13 mouse cellular contexts compared by ENCODE assay signal in the genomic region with DNA sequence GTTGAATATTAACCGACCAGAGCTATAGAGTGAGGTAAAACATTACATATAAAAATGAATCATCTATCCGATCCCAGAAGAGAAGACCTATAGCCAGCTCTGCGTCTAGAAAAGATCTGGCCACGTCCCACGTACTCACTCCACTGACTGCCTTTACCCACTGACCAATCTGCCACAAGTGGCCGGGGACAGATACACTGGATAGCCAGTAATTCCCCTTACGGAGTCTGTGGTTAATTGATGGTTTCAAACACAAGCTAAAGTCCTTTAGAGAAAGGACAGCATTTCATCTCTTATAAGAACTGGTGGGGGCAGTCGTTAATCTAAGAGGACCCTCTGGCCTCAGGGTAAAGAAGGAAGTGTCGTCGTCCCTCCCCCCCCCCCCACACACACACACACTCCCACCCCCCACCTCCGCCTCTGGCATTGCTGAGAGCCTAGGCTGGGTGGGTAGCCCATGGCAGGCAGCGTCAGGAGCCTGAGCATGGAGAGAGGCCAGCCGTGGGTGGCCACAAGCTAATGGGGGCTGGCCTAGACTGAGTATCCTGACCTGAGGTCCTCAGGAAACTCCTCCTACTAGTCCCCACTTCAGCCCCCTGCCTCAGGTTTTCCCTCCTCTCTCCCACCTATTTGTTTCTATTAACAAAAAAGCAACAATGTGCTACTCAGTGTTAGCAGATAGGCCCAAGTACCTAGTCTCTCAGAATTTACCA. TPM values are rescaled to one million over a fixed set of nuclear protein-coding genes. Genes with fewer than 3 reads are reported as not detected.
A peak's percentile ranks its signal among the peaks of the same experiment; 100 is the strongest.
DNase-seq lines count a peak whose midpoint lies in the region; ATAC-seq and TF ChIP-seq lines count a peak whose summit lies in the region.
"Had no signal": no experiment of that assay in that cellular context is flagged by ENCODE, and none has a peak within 500 bp of the region (broad histone marks: within the 10 kb centered on the region; RNA-seq: fewer than 3 reads in every experiment).

No protein-coding gene starts in this region.

- no peak overlapping the region for H3K27ac ChIP-seq in heart, embryonic 13.5 days (replicated peaks)
- no peak overlapping the region for H3K27ac ChIP-seq in midbrain, embryonic 10.5 days (replicated peaks)
- no peak overlapping the region for H3K27ac ChIP-seq in midbrain, postnatal 0 days (ENCODE audit: low read depth, low read length)
- no peak overlapping the region for H3K27ac ChIP-seq in embryonic facial prominence, embryonic 15.5 days (replicated peaks)
- no peak overlapping the region for H3K27ac ChIP-seq in neural tube, embryonic 14.5 days (ENCODE audit: low read depth, low read length)
- H3K27ac ChIP-seq in liver, embryonic 11.5 days (ENCODE audit: low read depth, low read length): no peak overlapping the region
- H3K27ac ChIP-seq: midbrain, embryonic 12.5 days had no signal

- 4% methylated on average over 13 of the region's 13 CpGs for WGBS in heart, embryonic 13.5 days
- WGBS in midbrain, embryonic 10.5 days: 1% methylated on average over 13 of the region's 13 CpGs
- WGBS in midbrain, postnatal 0 days: 4% methylated on average over 12 of the region's 13 CpGs
- 5% methylated on average over 11 of the region's 13 CpGs for WGBS in embryonic facial prominence, embryonic 15.5 days
- WGBS in neural tube, embryonic 14.5 days: under 1% methylated on average over 12 of the region's 13 CpGs
- WGBS in liver, embryonic 11.5 days: 3% methylated on average over 13 of the region's 13 CpGs

- H3K4me2 ChIP-seq in heart, embryonic 13.5 days: peak overlapping the region; percentile 67
- H3K4me2 ChIP-seq in midbrain, postnatal 0 days (ENCODE audit: low read depth, low read length, poor library complexity, severe bottlenecking): no peak overlapping the region
- peak overlapping the region; percentile 38; the same call in 1 of the 2 replicates for H3K4me2 ChIP-seq in embryonic facial prominence, embryonic 15.5 days (replicated peaks)
- H3K4me2 ChIP-seq in neural tube, embryonic 14.5 days (ENCODE audit: low read depth, low read length): no peak overlapping the region
- H3K4me2 ChIP-seq in liver, embryonic 11.5 days: no peak overlapping the region; the same call in 1 of the 2 replicates
- H3K4me2 ChIP-seq: midbrain, embryonic 12.5 days had no signal

- H3K9me3 ChIP-seq in heart, embryonic 13.5 days: no peaks in the 10 kb centered on the region
- H3K9me3 ChIP-seq in midbrain, embryonic 10.5 days (replicated peaks): no peaks in the 10 kb centered on the region
- no peaks in the 10 kb centered on the region for H3K9me3 ChIP-seq in midbrain, postnatal 0 days (ENCODE audit: low read length)
- H3K9me3 ChIP-seq in embryonic facial prominence, embryonic 15.5 days (replicated peaks): no peaks in the 10 kb centered on the region
- no peaks in the 10 kb centered on the region for H3K9me3 ChIP-seq in neural tube, embryonic 14.5 days (ENCODE audit: control insufficient read depth, low read length)
- H3K9me3 ChIP-seq in liver, embryonic 11.5 days (ENCODE audit: control insufficient read depth, low read length): no peaks in the 10 kb centered on the region
- H3K9me3 ChIP-seq: midbrain, embryonic 12.5 days had no signal

- no peak for ATAC-seq in heart, embryonic 13.5 days (ENCODE audit: extremely low read depth, insufficient number of reproducible peaks, low FRiP score, low TSS enrichment)
- ATAC-seq in midbrain, postnatal 0 days (ENCODE audit: low FRiP score): no peak
- no peak for ATAC-seq in embryonic facial prominence, embryonic 15.5 days (ENCODE audit: insufficient number of reproducible peaks, low FRiP score, low TSS enrichment, low read depth)
- ATAC-seq in neural tube, embryonic 14.5 days (ENCODE audit: low read depth): peak; percentile 18; the same call in 1 of the 2 replicates
- no peak for ATAC-seq in liver, embryonic 11.5 days (replicated peaks; ENCODE audit: low FRiP score)

- H3K4me1 ChIP-seq in heart, embryonic 13.5 days: peaks cover 33% of the 10 kb centered on the region
- peaks cover 41% of the 10 kb centered on the region for H3K4me1 ChIP-seq in midbrain, embryonic 10.5 days
- no peaks in the 10 kb centered on the region for H3K4me1 ChIP-seq in midbrain, postnatal 0 days (ENCODE audit: insufficient read depth, low read length)
- H3K4me1 ChIP-seq in embryonic facial prominence, embryonic 15.5 days: peaks cover 14% of the 10 kb centered on the region
- H3K4me1 ChIP-seq in neural tube, embryonic 14.5 days (ENCODE audit: control insufficient read depth, insufficient read depth, low read length): no peaks in the 10 kb centered on the region
- no peaks in the 10 kb centered on the region; the same call in 1 of the 2 replicates for H3K4me1 ChIP-seq in liver, embryonic 11.5 days (replicated peaks; ENCODE audit: control insufficient read depth, insufficient read depth, low read length)

- H3K4me3 ChIP-seq in heart, embryonic 13.5 days: peak overlapping the region; percentile 50
- no peak overlapping the region for H3K4me3 ChIP-seq in midbrain, embryonic 10.5 days
- no peak overlapping the region for H3K4me3 ChIP-seq in midbrain, postnatal 0 days (ENCODE audit: low read depth, low read length)
- peak overlapping the region; percentile 29; the same call in 1 of the 2 replicates for H3K4me3 ChIP-seq in embryonic facial prominence, embryonic 15.5 days (replicated peaks)
- H3K4me3 ChIP-seq in neural tube, embryonic 14.5 days (ENCODE audit: low read depth, low read length): no peak overlapping the region
- H3K4me3 ChIP-seq in liver, embryonic 11.5 days (ENCODE audit: low read depth, low read length): no peak overlapping the region
- H3K4me3 ChIP-seq: midbrain, embryonic 12.5 days had no signal

- H3K9ac ChIP-seq in heart, embryonic 13.5 days: peak overlapping the region; percentile 75; the same call in 1 of the 2 replicates
- no peak overlapping the region for H3K9ac ChIP-seq in midbrain, postnatal 0 days (replicated peaks; ENCODE audit: low read length, poor library complexity, severe bottlenecking)
- H3K9ac ChIP-seq in embryonic facial prominence, embryonic 15.5 days: no peak overlapping the region
- H3K9ac ChIP-seq in neural tube, embryonic 14.5 days (replicated peaks; ENCODE audit: low read depth, low read length): no peak overlapping the region
- H3K9ac ChIP-seq in liver, embryonic 11.5 days (ENCODE audit: low read depth, low read length): no peak overlapping the region
- H3K9ac ChIP-seq: midbrain, embryonic 12.5 days had no signal

- intact Hi-C loops in heart, postnatal 14 days (cut with DNase I): no loop called here
- intact Hi-C loops in left cerebral cortex, postnatal 4 days (cut with DNase I): no loop called here

- H3K27me3 ChIP-seq in heart, embryonic 13.5 days (replicated peaks): peaks cover 85% of the 10 kb centered on the region
- H3K27me3 ChIP-seq in midbrain, embryonic 10.5 days (ENCODE audit: low read depth, poor library complexity, severe bottlenecking): peaks cover 91% of the 10 kb centered on the region
- peaks cover 79% of the 10 kb centered on the region for H3K27me3 ChIP-seq in midbrain, postnatal 0 days (ENCODE audit: insufficient read depth, low read length)
- H3K27me3 ChIP-seq in embryonic facial prominence, embryonic 15.5 days: peaks cover 70% of the 10 kb centered on the region
- peaks cover 53% of the 10 kb centered on the region for H3K27me3 ChIP-seq in neural tube, embryonic 14.5 days (ENCODE audit: control insufficient read depth, insufficient read depth, low read length)
- peaks cover 78% of the 10 kb centered on the region for H3K27me3 ChIP-seq in liver, embryonic 11.5 days (replicated peaks; ENCODE audit: control insufficient read depth, insufficient read depth, low read length)

- DNase-seq in heart, postnatal 14 days: no peak
- DNase-seq in midbrain, embryonic 10.5 days (ENCODE audit: low spot score): peak; percentile 21
- no peak for DNase-seq in midbrain, postnatal 0 days (ENCODE audit: low spot score)
- DNase-seq in left cerebral cortex, postnatal 4 days: no peak
- DNase-seq in liver, embryonic 11.5 days (ENCODE audit: low spot score): no peak
- DNase-seq: adrenal gland, adult 8-10 months; lung, adult 18-20 months; thymus, postnatal 14 days had no signal

- H3K36me3 ChIP-seq in heart, embryonic 13.5 days: no peaks in the 10 kb centered on the region
- no peaks in the 10 kb centered on the region for H3K36me3 ChIP-seq in midbrain, embryonic 10.5 days
- no peaks in the 10 kb centered on the region for H3K36me3 ChIP-seq in midbrain, postnatal 0 days (ENCODE audit: insufficient read depth, low read length)
- no peaks in the 10 kb centered on the region for H3K36me3 ChIP-seq in embryonic facial prominence, embryonic 15.5 days
- H3K36me3 ChIP-seq in neural tube, embryonic 14.5 days (ENCODE audit: control insufficient read depth, insufficient read depth, low read length): no peaks in the 10 kb centered on the region
- H3K36me3 ChIP-seq in liver, embryonic 11.5 days (ENCODE audit: control insufficient read depth, insufficient read depth, low read length): no peaks in the 10 kb centered on the region
- H3K36me3 ChIP-seq: midbrain, embryonic 12.5 days had no signal

- TF ChIP-seq CTCF in midbrain, postnatal 0 days (IDR thresholded peaks at IDR 0.05): no peak

RNA-seq across cellular contexts. Expression of gene Pitx2, which starts 26.1 kb away (rescaled TPM):
- polyA plus RNA-seq in heart, embryonic 13.5 days (2015; fragmentation: Nextera tagmentation; extraction: Ambion mirVana): 29.2 and 30.1 TPM in 2 replicates
- total RNA-seq in heart, postnatal 14 days (2021): under 1 TPM; 0.83 to 0.91 TPM
- 27.8 and 47.0 TPM in 2 replicates for polyA plus RNA-seq in midbrain, embryonic 10.5 days (2016; fragmentation: Nextera tagmentation; extraction: Ambion mirVana)
- 10.4 and 13.5 TPM in 2 replicates for total RNA-seq in midbrain, postnatal 0 days (2014; rRNA removed)
- polyA plus RNA-seq in midbrain, postnatal 0 days (2015; fragmentation: Nextera tagmentation; extraction: Ambion mirVana): 28.7 and 29.9 TPM in 2 replicates
- 82.5 and 88.3 TPM in 2 replicates for polyA plus RNA-seq in embryonic facial prominence, embryonic 15.5 days (2015; fragmentation: Nextera tagmentation; extraction: Ambion mirVana)
- 4.5 and 5.0 TPM in 2 replicates for polyA plus RNA-seq in neural tube, embryonic 14.5 days (2014; fragmentation: Nextera tagmentation; extraction: Ambion mirVana)
- total RNA-seq in left cerebral cortex, postnatal 4 days (2021): not detected
- polyA plus RNA-seq in liver, embryonic 11.5 days (2014; fragmentation: Nextera tagmentation; extraction: Ambion mirVana): 17.7 and 23.1 TPM in 2 replicates
- total RNA-seq: layer of hippocampus, adult 8-10 months had no signal

Comparison
In these comparisons a context has a peak if more than half of its experiments do, and no peak if none do; other contexts are left out.
1. H3K4me2 ChIP-seq: peak in heart, embryonic 13.5 days (single experiment) and embryonic facial prominence, embryonic 15.5 days (single experiment); none in midbrain, postnatal 0 days (single experiment), neural tube, embryonic 14.5 days (single experiment) and liver, embryonic 11.5 days (single experiment).
2. H3K4me3 ChIP-seq: peak in heart, embryonic 13.5 days (single experiment) and embryonic facial prominence, embryonic 15.5 days (single experiment); none in midbrain, embryonic 10.5 days (single experiment), midbrain, postnatal 0 days (single experiment), neural tube, embryonic 14.5 days (single experiment) and liver, embryonic 11.5 days (single experiment).